In genomic region chr13:3359751-3360260, GRCm38 (mm10) we compare ENCODE assay signal across 8 mouse cellular contexts.
DNase-seq lines count a peak whose midpoint lies in the region; ATAC-seq and TF ChIP-seq lines count a peak whose summit lies in the region.
"Not testable (repeated sequence)": the region's sequence is repeated elsewhere in the genome, so short reads cannot be mapped to it uniquely, and the experiment has no call there.

No protein-coding gene starts in this region.

- peaks cover 46% of the 10 kb centered on the region for H3K27me3 ChIP-seq in forebrain, embryonic 15.5 days
- peaks cover 54% of the 10 kb centered on the region for H3K27me3 ChIP-seq in hindbrain, embryonic 10.5 days (ENCODE audit: insufficient read depth, poor library complexity, severe bottlenecking)
- peaks cover 17% of the 10 kb centered on the region for H3K27me3 ChIP-seq in kidney, postnatal 0 days (ENCODE audit: insufficient read depth, low read length)
- peaks cover 38% of the 10 kb centered on the region for H3K27me3 ChIP-seq in liver, embryonic 14.5 days (ENCODE audit: control insufficient read depth, insufficient read depth, low read length)
- peaks cover 41% of the 10 kb centered on the region for H3K27me3 ChIP-seq in midbrain, embryonic 12.5 days
- H3K27me3 ChIP-seq in small intestine, adult 2 months (ENCODE audit: control insufficient read depth, insufficient read depth, low read length), result peaks cover 32% of the 10 kb centered on the region

- not testable (repeated sequence) for H3K9ac ChIP-seq in forebrain, embryonic 15.5 days (replicated peaks); liver, embryonic 14.5 days (replicated peaks); midbrain, embryonic 12.5 days (replicated peaks)
- H3K9ac ChIP-seq in kidney, postnatal 0 days (ENCODE audit: low read depth, low read length), result peak overlapping the region; percentile 50

- not testable (repeated sequence) for H3K36me3 ChIP-seq in forebrain, embryonic 15.5 days; hindbrain, embryonic 10.5 days; kidney, postnatal 0 days (ENCODE audit: insufficient read depth, low read length); liver, embryonic 14.5 days (replicated peaks; ENCODE audit: control insufficient read depth, insufficient read depth, low read depth); midbrain, embryonic 12.5 days; small intestine, adult 2 months (ENCODE audit: control insufficient read depth, insufficient read depth, low read length)

- not testable (repeated sequence) for TF ChIP-seq POLR2A in small intestine, adult 2 months (IDR thresholded peaks at IDR 0.05; ENCODE audit: low read depth, low read length)

- WGBS in forebrain, embryonic 15.5 days, result under 1% methylated on average over 35 of the region's 35 CpGs
- 1% methylated on average over 35 of the region's 35 CpGs for WGBS in hindbrain, embryonic 10.5 days
- WGBS in kidney, postnatal 0 days, result under 1% methylated on average over 34 of the region's 35 CpGs
- 1% methylated on average over 35 of the region's 35 CpGs for WGBS in liver, embryonic 14.5 days (ENCODE audit: insufficient replicate concordance)
- 1% methylated on average over 35 of the region's 35 CpGs for WGBS in midbrain, embryonic 12.5 days
- 1% methylated on average over 35 of the region's 35 CpGs for WGBS in small intestine, adult 2 months

- not testable (repeated sequence) for TF ChIP-seq CTCF in kidney, postnatal 0 days (IDR thresholded peaks at IDR 0.05; ENCODE audit: low read depth); liver, embryonic 14.5 days (IDR thresholded peaks at IDR 0.05; ENCODE audit: low read depth); small intestine, adult 2 months (IDR thresholded peaks at IDR 0.05; ENCODE audit: extremely low read depth, insufficient read length, insufficient replicate concordance, low read depth, low read length)

- peak overlapping the region; percentile 41 for H3K4me3 ChIP-seq in forebrain, embryonic 15.5 days
- peak overlapping the region; percentile 60 for H3K4me3 ChIP-seq in hindbrain, embryonic 10.5 days
- peak overlapping the region; percentile 60 for H3K4me3 ChIP-seq in kidney, postnatal 0 days (replicated peaks; ENCODE audit: low read depth, low read length)
- H3K4me3 ChIP-seq in liver, embryonic 14.5 days (ENCODE audit: insufficient read depth in 1 of 2, low read depth in 2 of 2, low read length in 2 of 2), result peak overlapping the region; percentile 29 to 35; a peak in 3 of 4 replicates
- peak overlapping the region; percentile 49 for H3K4me3 ChIP-seq in midbrain, embryonic 12.5 days
- H3K4me3 ChIP-seq in small intestine, adult 2 months (ENCODE audit: low read depth, low read length), result peak overlapping the region; percentile 65

- TF ChIP-seq EP300 in liver, embryonic 14.5 days (IDR thresholded peaks at IDR 0.05; ENCODE audit: low read depth), result not testable (repeated sequence)

- H3K27ac ChIP-seq in forebrain, embryonic 15.5 days (replicated peaks); hindbrain, embryonic 10.5 days; kidney, postnatal 0 days; liver, embryonic 14.5 days; midbrain, embryonic 12.5 days (replicated peaks); small intestine, adult 2 months (ENCODE audit: insufficient read depth, low read depth, low read length): not testable (repeated sequence)

- peaks cover 31% of the 10 kb centered on the region for H3K4me1 ChIP-seq in forebrain, embryonic 15.5 days
- peaks cover 34% of the 10 kb centered on the region for H3K4me1 ChIP-seq in hindbrain, embryonic 10.5 days (replicated peaks)
- not testable (repeated sequence) for H3K4me1 ChIP-seq in kidney, postnatal 0 days (replicated peaks; ENCODE audit: insufficient read depth, low read length); liver, embryonic 14.5 days (replicated peaks; ENCODE audit: control insufficient read depth in 2 of 2, insufficient read depth in 2 of 2, low read length in 1 of 2)
- peaks cover 23% of the 10 kb centered on the region for H3K4me1 ChIP-seq in midbrain, embryonic 12.5 days
- peaks cover 17% of the 10 kb centered on the region for H3K4me1 ChIP-seq in small intestine, adult 2 months (ENCODE audit: control insufficient read depth, insufficient read depth, insufficient read length, low read length)

- ATAC-seq in forebrain, embryonic 15.5 days (replicated peaks), result peak; percentile 44; the same call in 1 of the 2 replicates
- ATAC-seq in kidney, postnatal 0 days (replicated peaks; ENCODE audit: low FRiP score, low read depth), result 0 out of 2 replicates have a peak, but pooled peaks have one; percentile 1
- not testable (repeated sequence) for ATAC-seq in liver, embryonic 14.5 days (ENCODE audit: insufficient read depth)
- peak; percentile 47 for ATAC-seq in midbrain, embryonic 12.5 days (ENCODE audit: low FRiP score, low read depth)

- peak; percentile 23 for DNase-seq in ES-CJ7 (ENCODE audit: low read depth, low spot score)
- DNase-seq in cerebellum, postnatal 10 days, result peak; percentile 56 to 69
- DNase-seq in hindbrain, embryonic 10.5 days (ENCODE audit: low spot score), result peak; percentile 22
- DNase-seq in kidney, postnatal 0 days (ENCODE audit: low spot score); liver, embryonic 14.5 days (ENCODE audit: low read depth in 3 of 3, low spot score in 3 of 3): not testable (repeated sequence)

- peak overlapping the region; percentile 73 for H3K4me2 ChIP-seq in forebrain, embryonic 15.5 days (replicated peaks)
- peak overlapping the region; percentile 99 for H3K4me2 ChIP-seq in kidney, postnatal 0 days (ENCODE audit: low read length)
- peak overlapping the region; percentile 55 for H3K4me2 ChIP-seq in liver, embryonic 14.5 days (ENCODE audit: low read depth)
- peak overlapping the region; percentile 84 for H3K4me2 ChIP-seq in midbrain, embryonic 12.5 days (replicated peaks)

- not testable (repeated sequence) for H3K9me3 ChIP-seq in forebrain, embryonic 15.5 days; hindbrain, embryonic 10.5 days; kidney, postnatal 0 days (replicated peaks; ENCODE audit: low read length); liver, embryonic 14.5 days (ENCODE audit: control insufficient read depth, low read length); midbrain, embryonic 12.5 days
